Mouse (Mus musculus): ENCODE results near the gene Wwox.

Gene Wwox

DNA sequence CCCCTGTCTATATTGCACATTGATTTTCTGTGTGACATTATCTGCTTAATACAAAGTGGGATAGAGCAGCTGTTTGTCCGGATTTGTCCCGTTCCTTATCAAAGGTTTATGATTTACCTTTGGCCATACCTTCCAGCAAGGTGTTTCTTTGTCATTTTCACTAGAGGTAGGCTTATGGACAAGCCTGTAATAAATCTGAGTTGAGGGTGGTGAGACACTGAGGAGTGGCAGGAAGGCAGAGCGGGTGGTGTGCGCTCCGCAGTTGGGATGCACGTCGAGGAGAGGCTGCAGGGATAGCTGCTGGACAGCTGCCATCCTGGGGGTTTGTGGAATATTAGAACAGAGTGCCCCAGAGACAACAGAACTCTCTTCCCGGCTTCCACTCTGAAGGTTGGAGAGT lies 458.0 kb downstream of the Wwox start:
- no peak for DNase-seq (ENCODE audit: low read depth)

DNA sequence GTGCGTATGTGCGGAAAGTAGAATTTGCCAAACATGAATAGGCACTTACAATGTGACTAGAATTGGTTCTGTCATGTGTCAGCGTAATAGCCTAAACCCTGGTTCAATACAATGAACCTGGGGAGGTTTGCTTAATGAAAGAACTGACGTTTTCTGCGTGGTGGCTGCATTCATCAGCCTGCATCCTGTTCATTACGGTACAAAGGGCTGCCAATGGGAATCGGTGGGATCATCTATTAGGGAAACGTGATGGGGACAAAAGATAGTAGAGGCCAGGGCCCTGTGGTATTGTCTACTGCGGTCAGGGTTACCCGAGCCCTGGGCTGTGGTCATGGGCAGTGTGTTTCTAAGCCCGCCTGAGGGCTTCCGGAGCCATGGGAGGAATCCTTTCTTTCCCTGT lies 459.7 kb downstream of the Wwox start:
- no peak for DNase-seq (ENCODE audit: low read depth)

DNA sequence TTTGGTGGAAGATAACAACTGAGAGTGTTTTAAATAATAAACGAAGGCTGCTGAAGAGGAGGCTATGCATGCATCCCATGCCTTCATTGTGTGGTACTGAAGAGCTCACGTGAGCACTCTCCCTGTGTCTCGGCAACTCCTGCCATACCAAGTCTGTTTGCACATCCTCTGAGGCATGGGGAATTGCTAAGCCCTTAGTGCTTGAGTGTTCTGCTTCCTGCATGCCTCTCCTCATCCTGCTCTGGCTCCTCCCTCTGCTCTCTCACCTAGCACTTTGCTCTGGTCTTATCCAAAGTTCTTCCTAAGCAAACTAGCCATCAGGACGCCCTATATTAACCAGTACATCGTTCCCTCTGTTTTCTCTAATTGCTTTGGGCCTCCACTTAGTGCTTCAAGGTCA lies 463.1 kb downstream of the Wwox start:
- DNase-seq (ENCODE audit: low read depth) = no peak

DNA sequence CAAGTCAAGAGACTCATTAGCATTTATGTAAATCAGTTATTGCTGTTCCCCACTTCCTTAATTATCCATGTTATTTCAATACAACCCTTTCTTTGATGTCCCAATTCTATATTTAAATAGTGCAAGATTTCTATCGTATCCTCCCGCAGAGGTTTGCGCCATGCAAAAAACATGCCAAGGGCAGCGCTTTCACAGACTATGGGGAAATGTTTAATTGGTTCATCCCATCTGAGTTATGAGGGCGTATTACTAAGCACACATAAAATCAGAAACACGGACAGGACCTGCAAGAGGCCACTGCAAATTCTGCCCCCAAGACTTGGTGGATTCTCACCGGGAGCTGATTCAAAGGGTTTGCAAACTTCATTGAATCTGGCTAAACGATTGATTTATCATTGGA lies 468.6 kb downstream of the Wwox start:
- DNase-seq (ENCODE audit: low read depth) = no peak

DNA sequence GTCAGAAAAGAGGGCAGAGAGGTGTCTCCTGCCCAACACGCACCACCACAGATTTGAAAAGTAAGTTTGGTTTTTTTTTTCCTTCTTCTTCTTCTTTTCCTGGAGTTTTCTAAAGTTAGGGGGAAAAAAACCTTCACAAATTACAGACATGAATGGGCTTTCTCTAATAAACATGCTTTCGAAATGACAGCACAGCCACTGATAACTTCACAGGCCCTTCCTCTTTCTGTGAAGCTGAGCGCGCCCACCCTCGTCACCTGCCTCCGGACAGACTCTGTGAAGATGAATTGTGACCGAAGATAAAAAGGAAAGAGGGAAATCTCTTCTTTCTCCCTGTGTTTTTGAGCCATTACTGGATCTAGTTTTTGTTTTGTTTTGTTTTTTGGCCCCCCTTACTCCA lies 469.1 kb downstream of the Wwox start:
- no peak for DNase-seq (ENCODE audit: low read depth)

DNA sequence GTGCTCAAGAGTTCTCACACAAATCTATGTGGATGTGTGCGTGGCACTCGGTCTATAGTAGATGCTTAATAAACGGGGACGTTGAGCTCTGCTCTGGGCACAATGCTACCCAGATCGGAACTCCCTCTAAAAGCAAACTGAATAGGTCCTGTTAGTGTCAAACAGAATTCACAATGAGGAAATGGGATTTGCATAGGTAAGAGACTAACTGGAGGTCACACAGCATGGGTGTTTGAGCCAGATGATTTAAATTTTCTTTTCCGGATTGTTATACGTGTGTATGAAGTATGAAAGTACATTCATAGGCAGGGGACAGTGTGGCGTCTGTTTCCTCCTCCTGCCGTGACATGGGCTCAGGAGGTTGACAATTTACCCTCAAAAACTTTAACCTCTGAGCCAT lies 469.7 kb downstream of the Wwox start:
- no peak for DNase-seq (ENCODE audit: low read depth)

DNA sequence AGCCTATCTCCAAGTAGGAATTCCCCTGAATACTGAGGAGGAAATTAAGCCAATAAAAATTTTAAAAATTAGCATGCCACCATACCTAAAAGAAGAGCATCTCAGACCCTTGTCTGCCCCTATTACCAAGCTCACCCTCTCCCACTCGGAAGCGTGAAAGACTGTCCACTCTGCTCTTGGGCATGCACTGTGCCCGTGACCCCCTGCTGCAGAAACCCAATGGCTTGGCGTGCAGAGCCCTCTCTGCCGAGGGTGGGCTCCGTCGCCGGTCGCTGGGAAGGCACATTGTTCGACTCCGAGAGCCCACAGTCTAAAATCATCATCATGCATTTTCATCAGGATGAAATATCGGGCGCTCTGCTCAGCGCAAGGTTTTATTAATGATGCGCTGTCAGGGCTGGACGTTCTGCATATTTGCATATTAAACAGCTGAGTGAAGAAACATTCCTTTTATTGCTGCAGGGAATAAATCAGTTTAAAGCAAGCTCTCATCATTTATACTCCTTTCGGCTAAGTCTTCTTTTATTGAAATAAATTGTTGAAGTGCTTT lies 471.7 kb downstream of the Wwox start:
- DNase-seq (ENCODE audit: low read depth) = no peak

DNA sequence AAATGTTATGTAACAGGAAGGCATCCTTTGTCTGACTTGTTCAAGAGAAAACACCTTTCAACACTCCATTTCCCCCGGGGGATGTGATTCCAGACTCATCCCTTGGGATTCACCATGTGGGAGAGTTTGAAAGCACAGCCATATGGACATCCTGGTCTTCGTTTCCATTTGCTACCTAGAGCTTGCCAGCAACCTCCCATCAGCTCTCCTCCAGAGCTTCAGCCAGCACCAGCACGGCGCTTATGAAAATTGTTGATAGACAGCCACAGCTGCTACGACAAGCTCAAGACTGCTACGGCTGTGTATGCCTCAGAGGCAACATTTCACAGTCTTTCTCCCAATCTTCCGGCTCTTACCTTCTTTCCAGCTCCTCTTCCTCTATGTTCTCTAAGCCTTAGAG lies 484.2 kb downstream of the Wwox start:
- no peak for DNase-seq (ENCODE audit: low read depth)

DNA sequence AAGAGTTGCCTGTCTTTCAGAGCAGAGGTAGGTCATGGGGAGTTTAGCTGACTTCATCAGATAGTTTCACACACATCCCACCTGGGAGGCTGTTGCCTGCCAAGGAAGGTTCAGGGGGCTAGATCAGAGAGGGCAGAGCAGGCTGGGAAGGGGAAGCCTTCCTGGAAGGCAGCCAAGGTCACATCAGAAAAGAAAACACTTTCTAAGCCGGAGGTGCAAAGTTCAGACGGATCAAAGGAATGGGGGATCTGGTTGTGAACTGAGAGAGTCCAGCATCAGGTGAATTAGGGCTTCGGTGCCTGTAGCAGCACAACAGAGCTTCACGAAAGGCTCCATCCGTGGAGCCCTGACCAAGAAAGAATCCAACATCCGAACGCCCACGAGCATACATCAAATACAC lies 488.0 kb downstream of the Wwox start:
- DNase-seq (ENCODE audit: low read depth) = no peak

DNA sequence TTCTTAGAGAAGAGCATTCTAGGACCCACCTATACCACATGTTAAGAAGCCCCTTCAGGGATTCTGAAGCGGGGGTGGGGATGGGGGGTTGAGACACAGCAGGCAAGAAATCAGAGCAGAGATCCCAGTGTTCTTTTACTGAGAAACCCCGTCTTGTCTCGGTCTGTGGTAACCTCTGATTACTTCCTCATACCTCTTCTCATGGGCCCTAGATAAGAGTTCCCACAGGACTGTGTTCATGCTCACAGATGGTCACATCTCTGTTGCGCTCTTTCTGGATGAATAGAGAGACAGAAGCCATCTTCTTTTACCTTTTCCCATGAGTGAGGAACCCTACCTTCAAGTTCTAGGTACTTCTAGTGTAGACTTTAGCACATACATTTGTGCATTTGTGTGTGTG lies 488.5 kb downstream of the Wwox start:
- no peak for DNase-seq (ENCODE audit: low read depth)

DNA sequence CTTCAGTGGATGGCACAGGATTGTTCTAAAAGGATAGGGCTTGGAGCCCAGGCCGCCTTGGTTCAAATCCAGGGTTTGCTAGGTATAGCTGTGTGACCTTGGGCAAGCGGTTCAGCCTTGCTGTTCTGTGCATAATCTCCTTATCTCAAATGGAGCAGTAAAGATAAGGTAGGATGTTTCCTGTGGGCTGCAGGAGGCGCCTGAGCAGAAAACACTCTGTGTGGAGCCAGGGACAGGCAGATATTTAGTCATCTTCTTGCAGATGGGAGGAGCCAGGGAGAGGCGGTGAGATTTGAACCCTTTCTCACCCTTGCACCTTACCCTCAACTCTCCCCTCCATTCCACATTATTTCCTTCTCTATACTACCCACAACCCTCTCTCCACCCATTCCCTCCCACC lies 490.1 kb downstream of the Wwox start:
- no peak for DNase-seq (ENCODE audit: low read depth)

DNA sequence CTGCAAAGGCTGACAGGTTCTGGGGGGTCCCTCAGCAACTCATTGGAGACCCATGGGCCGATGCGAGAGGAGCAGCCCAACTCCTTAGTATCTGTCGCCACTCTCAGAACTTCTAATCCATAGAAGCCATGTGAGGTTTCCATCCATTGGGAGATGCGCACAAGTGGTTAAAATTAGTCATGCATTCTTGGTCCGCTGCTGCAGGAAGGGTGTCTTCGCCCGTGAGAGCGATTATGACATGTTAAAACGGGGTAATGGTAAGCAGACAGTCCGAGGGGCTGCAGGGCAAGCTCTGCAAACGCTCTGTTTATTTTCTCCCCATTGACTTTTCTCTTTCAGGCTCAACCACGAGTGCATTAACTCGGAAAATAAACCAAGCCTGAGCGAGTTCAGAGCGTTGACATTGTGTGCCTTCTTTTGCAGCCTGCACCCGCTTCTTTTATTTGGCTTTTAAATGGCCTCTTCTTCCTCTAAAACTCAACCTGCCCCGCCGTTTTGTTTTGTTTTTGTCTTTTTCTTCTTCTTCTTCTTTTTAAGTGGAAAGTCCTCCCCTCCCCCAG lies 492.7 kb downstream of the Wwox start:
- no peak for DNase-seq (ENCODE audit: low read depth)

DNA sequence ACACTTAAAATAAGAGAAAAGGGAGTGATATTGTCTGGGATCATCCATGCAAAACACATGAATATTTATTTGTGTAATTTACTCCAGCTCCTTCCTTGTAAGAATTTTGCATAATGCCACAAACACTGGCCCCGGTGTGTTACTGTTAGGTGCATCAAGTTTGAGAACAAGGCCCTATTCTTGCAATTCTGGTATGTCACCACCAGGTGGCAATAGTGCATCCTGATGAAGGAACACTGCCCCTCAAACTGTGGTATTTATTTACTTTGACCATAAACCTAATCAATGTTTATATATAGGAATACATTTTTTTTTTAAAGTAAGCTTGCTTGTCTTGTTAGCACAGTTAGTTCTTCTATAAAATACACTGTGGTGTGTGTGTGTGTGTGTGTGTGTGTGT lies 493.8 kb downstream of the Wwox start:
- peak; percentile 69 for DNase-seq (ENCODE audit: low read depth)

DNA sequence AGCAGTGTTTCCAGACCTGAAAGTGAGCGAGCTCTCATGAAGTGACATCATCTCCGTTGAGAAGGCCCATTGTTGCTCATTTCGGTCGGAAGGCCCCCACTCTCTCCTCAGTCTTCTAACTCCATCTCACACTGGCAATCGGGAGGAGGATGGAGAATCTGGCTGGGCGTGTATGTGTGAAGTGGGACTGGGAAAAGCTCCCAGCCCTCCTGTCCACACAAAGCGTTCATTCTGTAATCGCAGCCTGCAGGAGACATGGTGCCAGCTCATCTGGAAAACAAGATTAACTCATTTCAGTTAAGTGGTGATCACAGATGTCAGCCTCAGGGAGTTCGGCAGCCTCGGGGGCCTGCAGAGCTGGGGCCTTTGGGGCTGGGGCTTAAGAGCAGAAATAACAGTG lies 497.4 kb downstream of the Wwox start:
- DNase-seq (ENCODE audit: low read depth) = no peak

DNA sequence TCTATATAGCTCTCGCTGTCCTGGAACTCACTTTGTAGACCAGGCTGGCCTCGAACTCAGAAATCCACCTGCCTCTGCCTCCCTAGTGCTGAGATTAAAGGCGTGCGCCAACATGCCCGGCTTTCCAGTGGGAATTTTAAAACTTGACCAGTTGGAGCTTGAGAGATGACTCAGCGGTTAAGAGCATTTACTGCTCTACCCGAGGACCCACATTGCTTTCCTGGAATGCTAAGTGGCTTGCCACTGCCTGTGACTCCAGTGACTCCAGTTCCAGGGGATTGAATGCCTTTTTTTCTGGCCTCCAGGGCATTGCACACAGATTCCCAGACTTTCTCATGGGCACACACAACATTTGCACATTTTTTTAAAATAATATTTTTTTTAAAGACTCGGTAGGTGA lies 499.9 kb downstream of the Wwox start:
- no peak for DNase-seq (ENCODE audit: low read depth)

DNA sequence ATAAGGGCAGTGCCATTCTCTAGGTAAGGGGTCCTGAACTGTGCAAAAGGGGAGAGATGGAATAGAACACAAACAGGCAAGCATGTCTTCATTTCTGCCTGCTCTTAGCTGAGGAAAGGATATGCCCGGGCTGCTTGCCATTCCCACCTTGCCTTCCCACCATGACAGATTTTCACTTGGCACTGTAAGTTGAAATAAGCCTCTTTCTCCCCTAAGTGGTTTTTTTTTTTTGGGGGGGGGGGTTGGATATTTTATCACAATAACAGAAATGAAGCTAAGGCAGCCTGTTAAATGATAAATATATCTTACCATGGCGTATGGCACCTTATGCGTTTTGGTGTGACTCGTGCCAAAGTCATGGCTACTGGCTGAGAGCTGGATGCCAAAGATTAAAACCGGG lies 501.6 kb downstream of the Wwox start:
- no peak for DNase-seq (ENCODE audit: low read depth)

DNA sequence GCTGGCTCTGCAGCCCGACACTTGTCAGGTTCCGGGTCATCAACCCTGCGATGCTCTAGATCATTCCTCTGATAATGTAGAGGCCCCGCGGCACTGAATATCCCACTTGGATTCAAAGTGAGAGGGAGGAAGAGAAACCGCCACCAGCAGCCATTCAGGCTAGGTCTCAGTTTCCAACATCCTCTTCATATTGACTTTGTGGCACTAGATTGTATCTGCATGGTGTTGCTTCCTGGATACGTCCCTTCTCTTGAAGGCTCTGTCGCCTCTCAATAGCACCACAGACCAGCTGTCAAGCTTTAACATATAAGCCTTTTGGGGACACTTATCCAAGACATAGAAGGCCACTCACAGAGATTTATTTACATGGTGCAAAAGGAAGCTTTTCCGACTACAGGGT lies 502.2 kb downstream of the Wwox start:
- peak; percentile 55 for DNase-seq (ENCODE audit: low read depth)

DNA sequence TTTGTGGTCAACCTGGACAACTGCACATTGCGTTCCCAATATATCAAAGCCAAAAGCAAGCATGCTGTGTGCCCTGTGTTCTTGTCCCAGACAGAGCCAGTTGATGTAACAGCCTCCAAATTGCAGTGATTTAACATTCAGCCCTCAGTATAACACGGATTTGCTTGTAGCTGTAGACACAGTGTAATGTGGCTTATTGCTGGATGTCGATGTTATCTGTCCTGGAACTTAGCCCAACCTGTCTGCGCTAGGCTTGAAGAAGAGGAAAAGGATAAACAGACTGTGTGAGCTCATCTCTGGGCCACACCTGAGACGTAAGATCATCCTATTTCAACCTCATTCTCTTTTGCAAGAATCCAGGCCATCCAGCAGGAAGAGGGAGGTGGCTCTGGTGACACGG lies 508.5 kb downstream of the Wwox start:
- DNase-seq (ENCODE audit: low read depth) = no peak

DNA sequence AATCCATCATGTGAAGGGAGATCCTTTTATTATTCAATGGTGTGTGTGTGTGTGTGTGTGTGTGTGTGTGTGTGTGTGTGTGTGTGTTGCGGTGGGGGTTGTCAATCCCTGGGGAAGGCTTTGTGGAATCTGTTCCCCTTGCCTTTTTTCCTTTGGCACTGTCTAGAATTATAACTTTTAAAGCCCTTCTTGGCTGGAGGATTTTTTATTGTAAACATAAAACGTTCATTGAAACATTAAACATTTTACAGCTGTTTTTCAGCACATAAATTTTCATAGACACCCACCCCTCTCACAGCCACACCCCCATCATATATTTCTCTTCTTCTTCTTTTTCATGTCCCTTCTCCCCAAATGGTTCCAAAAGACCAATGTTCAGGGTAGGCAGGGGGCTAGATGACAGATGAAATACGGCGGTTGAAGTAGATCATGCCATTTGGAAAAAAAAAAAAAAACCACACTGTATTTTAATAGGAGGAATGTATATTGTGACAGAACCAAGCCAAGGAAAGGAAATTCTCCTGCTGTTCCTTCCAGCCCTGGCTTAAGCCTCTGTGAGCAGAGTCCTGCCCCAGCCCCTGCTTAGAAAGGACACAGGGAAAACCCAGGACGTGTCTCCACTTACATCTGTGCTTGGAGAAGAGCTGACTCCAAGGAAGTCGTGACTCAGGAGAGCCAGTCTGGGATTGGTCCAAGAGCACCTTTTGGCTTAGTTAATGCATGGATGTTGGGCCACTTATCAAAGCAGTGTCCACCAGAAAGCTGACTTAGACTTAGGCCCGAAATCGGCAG lies 517.1 kb downstream of the Wwox start:
- DNase-seq (ENCODE audit: low read depth) = no peak

DNA sequence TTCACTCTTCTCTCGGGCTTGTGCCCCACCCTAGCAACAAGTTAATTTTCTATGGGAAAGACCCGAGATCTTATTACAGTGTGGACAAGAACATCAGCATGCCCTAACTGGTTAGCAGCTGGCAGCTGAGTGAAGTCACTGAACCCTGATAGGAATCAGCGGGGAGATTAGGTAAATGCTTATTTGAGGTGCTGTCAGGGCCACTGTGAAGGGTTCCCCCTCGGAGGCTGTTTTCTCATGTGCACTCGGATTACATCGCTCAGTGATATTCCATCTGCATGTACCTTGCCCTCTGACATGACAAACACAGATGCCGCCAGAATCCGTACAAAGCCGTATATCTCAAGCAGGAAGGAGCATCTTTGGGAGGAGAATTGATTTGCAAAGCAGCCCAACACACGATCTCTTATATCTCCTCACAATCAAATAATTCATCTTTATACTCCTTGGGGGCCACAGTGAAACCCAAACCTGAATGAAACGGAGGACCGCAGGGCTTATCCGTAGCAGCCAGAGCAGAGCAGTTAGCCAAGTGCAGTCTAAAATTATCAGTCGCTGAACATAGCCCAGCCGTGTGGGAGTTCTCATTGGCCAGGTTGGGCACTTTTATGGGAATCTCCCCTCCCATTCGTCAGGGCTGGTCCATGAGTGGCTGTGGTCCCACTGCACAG lies 519.1 kb downstream of the Wwox start:
- no peak for DNase-seq (ENCODE audit: low read depth)

DNA sequence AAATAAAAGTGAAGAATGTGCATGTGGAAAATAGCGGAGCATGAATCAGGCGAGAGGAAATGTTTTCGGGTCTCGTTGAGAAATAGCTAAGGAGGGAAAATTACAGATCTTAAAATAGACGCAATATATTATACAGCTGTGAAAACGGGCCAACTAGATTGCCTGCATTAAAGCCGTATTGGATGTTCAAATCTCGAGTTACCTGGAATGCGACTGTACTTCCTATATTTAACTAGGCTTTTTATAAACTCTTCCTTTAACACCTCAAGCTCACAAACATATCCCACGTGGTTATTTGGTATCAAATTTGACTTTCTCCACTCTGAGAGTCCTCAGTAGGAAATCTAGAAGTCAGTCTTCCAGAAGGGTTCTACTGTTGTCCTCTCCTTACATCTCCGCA lies 520.0 kb downstream of the Wwox start:
- DNase-seq (ENCODE audit: low read depth) = no peak

DNA sequence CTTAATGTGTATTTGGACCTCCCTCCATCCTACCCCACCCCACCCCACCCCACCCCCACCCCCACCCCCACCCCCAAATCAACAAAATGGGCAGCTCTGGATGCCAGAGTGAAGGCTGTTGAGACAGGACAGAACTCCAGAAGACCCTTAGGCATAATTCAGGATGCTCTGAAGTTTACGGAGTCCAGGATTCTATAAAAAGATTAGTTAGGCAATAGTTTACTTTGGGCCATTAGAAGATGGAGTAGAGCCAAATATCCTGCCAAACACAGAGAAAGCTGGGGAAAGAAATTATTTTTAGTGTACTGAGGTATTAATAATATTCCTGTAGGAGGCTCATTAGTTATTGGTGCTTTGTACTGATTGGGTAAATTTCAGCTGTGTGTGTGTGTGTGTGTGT lies 523.0 kb downstream of the Wwox start:
- no peak for DNase-seq (ENCODE audit: low read depth)

DNA sequence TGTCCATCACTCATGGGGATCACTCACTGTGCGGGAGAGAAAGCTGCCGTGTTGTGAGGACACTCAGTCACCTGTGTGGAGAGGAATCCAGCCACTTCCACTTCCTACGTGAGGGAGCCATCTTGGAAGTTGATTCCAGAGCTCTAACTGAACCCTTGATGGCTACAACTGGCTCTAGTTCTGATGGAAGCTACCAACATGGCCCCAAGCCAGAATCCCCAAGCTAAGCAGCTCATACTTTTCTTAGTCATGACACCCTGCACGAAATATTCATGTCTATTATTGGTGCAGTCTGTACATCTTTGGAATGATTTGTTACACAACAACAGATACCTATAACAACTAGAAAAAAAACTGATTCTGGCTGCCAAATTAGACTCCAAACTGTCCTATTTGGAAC lies 523.8 kb downstream of the Wwox start:
- no peak for DNase-seq (ENCODE audit: low read depth)

Data from naive thymus-derived CD4-positive, alpha-beta T cell, adult 2 months (primary cell).